Comparison of ENCODE assay signal across 16 mouse cellular contexts in genomic region chr19:44928185-44928584, GRCm38 (mm10). TPM values are rescaled to one million over a fixed set of nuclear protein-coding genes. Genes with fewer than 3 reads are reported as not detected.
DNase-seq lines count a peak whose midpoint lies in the region; ATAC-seq lines count a peak whose summit lies in the region.
"Had no signal": no experiment of that assay in that cellular context is flagged by ENCODE, and none has a peak within 500 bp of the region (broad histone marks: within the 10 kb centered on the region; RNA-seq: fewer than 3 reads in every experiment).

No protein-coding gene starts in this region.

- H3K27ac ChIP-seq in kidney, embryonic 14.5 days (ENCODE audit: low read depth, low read length) = 0 out of 2 replicates have a peak overlapping the region, but pooled peaks have one; percentile 2
- H3K27ac ChIP-seq in embryonic facial prominence, embryonic 10.5 days (replicated peaks) = peak overlapping the region; percentile 81
- H3K27ac ChIP-seq in heart, embryonic 14.5 days (replicated peaks in 1 of 2; ENCODE audit: control insufficient read depth in 1 of 2, insufficient read depth in 1 of 2, low read depth in 2 of 2, low read length in 2 of 2) = peak overlapping the region; percentile 79 to 84
- H3K27ac ChIP-seq in limb, embryonic 12.5 days = peak overlapping the region; percentile 42
- H3K27ac ChIP-seq: hindbrain, embryonic 13.5 days; kidney, postnatal 0 days; neural tube, embryonic 13.5 days had no signal

- no peaks in the 10 kb centered on the region for H3K36me3 ChIP-seq in kidney, embryonic 14.5 days (ENCODE audit: control insufficient read depth, insufficient read depth, low read length)
- H3K36me3 ChIP-seq in embryonic facial prominence, embryonic 10.5 days (replicated peaks) = peaks cover 6% of the 10 kb centered on the region; the same call in 1 of the 2 replicates
- H3K36me3 ChIP-seq in heart, embryonic 14.5 days (ENCODE audit: control insufficient read depth, insufficient read depth, low read length) = peaks cover 1% of the 10 kb centered on the region; the same call in 1 of the 2 replicates
- peaks cover 3% of the 10 kb centered on the region; the same call in 1 of the 2 replicates for H3K36me3 ChIP-seq in limb, embryonic 12.5 days
- H3K36me3 ChIP-seq: hindbrain, embryonic 13.5 days; neural tube, embryonic 13.5 days had no signal

- no peak overlapping the region; the same call in 1 of the 2 replicates for H3K9ac ChIP-seq in kidney, embryonic 14.5 days (ENCODE audit: low read depth, low read length)
- peak overlapping the region; percentile 44; the same call in 1 of the 2 replicates for H3K9ac ChIP-seq in heart, embryonic 14.5 days (ENCODE audit: low read length)
- H3K9ac ChIP-seq in limb, embryonic 12.5 days (replicated peaks) = no peak overlapping the region
- H3K9ac ChIP-seq: hindbrain, embryonic 13.5 days; neural tube, embryonic 13.5 days had no signal

- no peak for DNase-seq in kidney, postnatal 14 days
- peak; percentile 6 for DNase-seq in embryonic facial prominence, embryonic 10.5 days (ENCODE audit: low spot score)
- DNase-seq in urinary bladder, postnatal 10 days (ENCODE audit: low spot score) = no peak
- no peak for DNase-seq in frontal cortex, postnatal 14 days (ENCODE audit: low spot score in 2 of 2)
- DNase-seq: cerebellum, adult 8-10 months; embryo, embryonic 11 days; gastrocnemius, postnatal 10 days; retina, postnatal 1 day had no signal

- no peak overlapping the region for H3K4me3 ChIP-seq in kidney, embryonic 14.5 days (ENCODE audit: low read length)
- no peak overlapping the region for H3K4me3 ChIP-seq in embryonic facial prominence, embryonic 10.5 days
- 0 out of 4 replicates have a peak overlapping the region, but pooled peaks of 1 of the 2 experiments have one; percentile 3 for H3K4me3 ChIP-seq in heart, embryonic 14.5 days (ENCODE audit: control insufficient read depth in 1 of 2, insufficient read depth in 1 of 2, low read depth in 1 of 2, low read length in 2 of 2)
- H3K4me3 ChIP-seq in limb, embryonic 12.5 days (replicated peaks) = no peak overlapping the region
- H3K4me3 ChIP-seq: hindbrain, embryonic 13.5 days; neural tube, embryonic 13.5 days had no signal

- WGBS in kidney, embryonic 14.5 days = 56% methylated on average over 8 of the region's 8 CpGs
- WGBS in embryonic facial prominence, embryonic 10.5 days = 75% methylated on average over 8 of the region's 8 CpGs
- 6% methylated on average over 8 of the region's 8 CpGs for WGBS in heart, embryonic 14.5 days
- 52% methylated on average over 8 of the region's 8 CpGs for WGBS in limb, embryonic 12.5 days

- no peaks in the 10 kb centered on the region for H3K27me3 ChIP-seq in kidney, embryonic 14.5 days (ENCODE audit: control insufficient read depth, insufficient read depth, low read length)
- no peaks in the 10 kb centered on the region for H3K27me3 ChIP-seq in embryonic facial prominence, embryonic 10.5 days (replicated peaks; ENCODE audit: low read depth, poor library complexity, severe bottlenecking)
- H3K27me3 ChIP-seq in heart, embryonic 14.5 days (ENCODE audit: control insufficient read depth, insufficient read depth, low read length) = no peaks in the 10 kb centered on the region
- H3K27me3 ChIP-seq in limb, embryonic 12.5 days = no peaks in the 10 kb centered on the region
- H3K27me3 ChIP-seq: neural tube, embryonic 13.5 days had no signal

- H3K9me3 ChIP-seq in kidney, embryonic 14.5 days (ENCODE audit: control insufficient read depth, low read length) = no peaks in the 10 kb centered on the region
- no peaks in the 10 kb centered on the region for H3K9me3 ChIP-seq in embryonic facial prominence, embryonic 10.5 days
- no peaks in the 10 kb centered on the region for H3K9me3 ChIP-seq in heart, embryonic 14.5 days (ENCODE audit: control insufficient read depth, low read length)
- H3K9me3 ChIP-seq in limb, embryonic 12.5 days = no peaks in the 10 kb centered on the region
- H3K9me3 ChIP-seq: hindbrain, embryonic 13.5 days; neural tube, embryonic 13.5 days had no signal

- ATAC-seq in kidney, embryonic 14.5 days (ENCODE audit: low FRiP score, low TSS enrichment) = no peak
- no peak for ATAC-seq in heart, embryonic 14.5 days (ENCODE audit: insufficient number of reproducible peaks, insufficient read depth, low FRiP score, low read depth)
- no peak for ATAC-seq in limb, embryonic 12.5 days (ENCODE audit: insufficient number of reproducible peaks, insufficient read depth, low FRiP score, low TSS enrichment, low read depth)
- ATAC-seq in megakaryocyte progenitor cell, adult 5-6 weeks (replicated peaks; ENCODE audit: poor library complexity) = no peak
- ATAC-seq: lung, postnatal 0 days had no signal

- H3K4me2 ChIP-seq in kidney, embryonic 14.5 days (replicated peaks; ENCODE audit: low read depth, low read length) = no peak overlapping the region
- peak overlapping the region; percentile 55 for H3K4me2 ChIP-seq in heart, embryonic 14.5 days (ENCODE audit: low read length)
- H3K4me2 ChIP-seq in limb, embryonic 12.5 days = no peak overlapping the region
- H3K4me2 ChIP-seq: hindbrain, embryonic 13.5 days; neural tube, embryonic 13.5 days had no signal

- H3K4me1 ChIP-seq in kidney, embryonic 14.5 days (ENCODE audit: control insufficient read depth, insufficient read depth, low read length) = peaks cover 17% of the 10 kb centered on the region
- peaks cover 50% of the 10 kb centered on the region for H3K4me1 ChIP-seq in embryonic facial prominence, embryonic 10.5 days
- H3K4me1 ChIP-seq in heart, embryonic 14.5 days (ENCODE audit: control insufficient read depth in 2 of 2, insufficient read depth in 2 of 2, low read length in 2 of 2) = peaks cover 9 to 51% of the 10 kb centered on the region in 2 experiments
- H3K4me1 ChIP-seq in limb, embryonic 12.5 days (replicated peaks) = peaks cover 52% of the 10 kb centered on the region

RNA-seq across cellular contexts. Expression of gene Slf2, which starts 2.8 kb away (rescaled TPM):
- 35.6 and 60.0 TPM in 2 replicates for polyA plus RNA-seq in kidney, embryonic 14.5 days (2014; fragmentation: Nextera tagmentation; extraction: Ambion mirVana)
- 56.3 and 57.8 TPM in 2 replicates for polyA plus RNA-seq in embryonic facial prominence, embryonic 10.5 days (2016; fragmentation: Nextera tagmentation; extraction: Ambion mirVana)
- 46.4 and 47.0 TPM in 2 replicates for polyA plus RNA-seq in heart, embryonic 14.5 days (2014; fragmentation: Nextera tagmentation; extraction: Ambion mirVana)
- 49.7 and 53.2 TPM in 2 replicates for polyA plus RNA-seq in limb, embryonic 12.5 days (2016; fragmentation: Nextera tagmentation; extraction: Ambion mirVana)
- 28.4 and 34.7 TPM in 2 replicates for total RNA-seq in megakaryocyte progenitor cell, adult 5-6 weeks (2015)
- 35.4 and 42.4 TPM in 2 replicates for total RNA-seq in megakaryocyte progenitor cell, adult 5-6 weeks (2017)

Comparison
In these comparisons a context has a peak if more than half of its experiments do, and no peak if none do; other contexts are left out.
1. H3K27ac ChIP-seq: peak in every context shown above with its lines; median percentile 82 in heart, embryonic 14.5 days; 81 in embryonic facial prominence, embryonic 10.5 days; 42 in limb, embryonic 12.5 days; 2 in kidney, embryonic 14.5 days.